Mouse (Mus musculus): ENCODE measurements around the gene Clec4a2.

GRCm38 (mm10) chr6:123095125-123095843, 10.9 kb upstream of the Clec4a2 start:
- TF ChIP-seq POLR2A (IDR thresholded peaks at IDR 0.05; ENCODE audit: insufficient read depth, low read length): no peak
- no peak for TF ChIP-seq CTCF (IDR thresholded peaks at IDR 0.05; ENCODE audit: low read depth, low read length)

Data from ES-Bruce4 (cell line).